Mouse (Mus musculus) adrenal gland (tissue): Measurements from ENCODE around the gene Rtkn.

Experiments
- intact Hi-C: fragments of 180-260 bp; cut with DNase I; formaldehyde crosslinking; loops from one replicate; pipeline ENCODE4 v1.15.1; 2025

Gene Rtkn

DNA sequence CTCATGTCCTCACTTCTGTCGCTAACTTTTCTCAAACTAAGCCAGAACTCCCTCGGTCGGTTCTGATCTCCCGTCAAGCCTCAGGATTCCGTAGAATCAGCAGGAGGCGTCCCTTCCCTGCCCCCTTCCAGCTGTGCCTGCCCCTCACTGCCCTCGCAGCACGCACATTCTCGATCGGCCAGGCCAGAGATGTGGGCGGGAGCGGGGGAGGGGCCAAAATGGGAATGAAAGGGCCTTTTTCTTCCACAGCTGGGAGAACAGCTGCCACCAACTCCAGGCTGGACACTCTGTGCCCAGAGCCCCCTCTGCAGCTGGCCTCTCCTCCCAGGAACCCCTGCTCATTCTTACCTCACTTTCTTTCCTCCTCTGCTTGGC lies 2.3 kb downstream of the Rtkn start:
- intact Hi-C loops = no loop called here

DNA sequence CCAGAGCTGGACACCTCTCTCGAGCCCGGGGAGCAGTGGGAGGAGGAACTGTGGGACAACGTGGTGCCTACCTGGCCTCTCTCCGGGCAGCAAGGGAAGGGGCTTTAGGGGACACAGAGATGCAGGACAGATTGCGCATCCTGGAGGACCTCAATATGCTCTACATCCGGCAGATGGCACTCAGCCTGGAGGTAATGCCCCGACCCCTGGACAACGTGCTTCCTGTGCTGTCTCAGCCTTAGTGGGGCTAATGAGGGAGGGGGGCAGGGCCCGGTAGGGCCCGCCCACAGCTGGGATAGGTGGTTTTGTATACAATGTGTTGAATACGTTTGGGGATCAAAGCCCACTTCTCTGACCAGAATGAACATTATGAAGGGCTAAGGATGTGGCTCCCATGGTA lies 2.8 kb downstream of the Rtkn start:
- intact Hi-C loops = no loop called here

DNA sequence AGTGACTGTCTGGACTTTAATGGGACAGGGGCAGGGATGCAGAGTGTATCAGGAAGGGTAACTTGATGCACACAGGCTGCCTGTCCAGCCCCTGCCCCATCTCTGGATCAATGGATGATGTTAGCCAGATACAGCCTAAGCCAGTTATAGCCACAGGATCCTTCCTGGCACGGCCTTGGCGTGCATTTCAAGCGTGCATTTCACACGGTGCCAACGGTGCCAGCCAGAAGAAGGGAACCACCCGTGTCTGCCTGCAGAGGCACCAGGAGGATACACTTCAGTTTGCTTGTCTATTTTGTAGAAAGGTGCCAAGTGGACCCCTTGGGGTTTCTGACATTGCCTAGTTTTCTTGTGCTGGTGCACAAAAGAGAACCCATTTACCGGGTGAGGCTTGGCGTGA lies 4.8 kb downstream of the Rtkn start:
- intact Hi-C loops = no loop called here

DNA sequence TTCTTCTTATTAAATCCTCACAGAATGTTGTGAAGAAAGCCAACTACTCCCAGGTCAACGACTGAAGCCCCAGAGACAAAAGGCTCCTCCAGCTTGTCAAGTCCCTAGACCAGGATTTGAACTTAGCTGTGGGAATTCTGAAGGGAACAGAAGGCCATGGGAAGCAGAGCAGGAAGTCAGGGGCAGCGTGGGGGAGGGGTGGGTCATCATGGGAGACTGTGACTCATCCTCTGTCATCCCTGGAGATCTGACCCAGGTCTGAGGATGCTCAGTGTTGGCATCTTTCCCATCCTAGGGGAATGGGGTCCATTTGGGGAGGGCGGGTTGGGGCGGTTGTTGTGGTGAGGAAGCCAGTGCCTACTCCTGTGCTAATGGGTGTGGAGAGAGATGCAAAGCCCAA lies 6.4 kb downstream of the Rtkn start:
- intact Hi-C loops = no loop called here

DNA sequence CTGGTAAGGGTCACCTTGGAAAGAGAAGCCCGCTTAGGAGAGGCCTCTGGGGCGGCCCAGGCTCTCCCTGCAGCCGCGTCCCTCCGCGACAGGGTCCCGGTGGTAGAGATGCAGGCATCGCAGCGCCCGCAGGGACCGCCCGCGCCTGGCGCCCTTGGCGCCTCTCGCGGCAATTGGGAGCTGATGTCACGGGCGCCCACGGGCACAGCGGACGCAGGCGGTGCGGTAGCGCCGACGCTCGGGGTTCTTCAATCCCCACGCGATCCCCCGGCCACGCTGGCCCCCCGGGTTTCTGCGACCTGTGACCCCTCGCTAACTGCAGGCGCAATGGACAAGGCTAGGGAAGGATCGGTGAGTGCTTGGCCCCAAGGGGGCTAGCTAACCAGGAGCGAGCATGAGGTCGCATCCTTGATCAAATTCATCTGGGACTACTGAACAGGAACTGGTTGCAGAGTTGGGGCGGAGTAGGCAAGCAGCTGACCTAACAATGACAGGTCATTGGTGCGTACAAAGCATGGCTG lies 7.0 kb downstream of the Rtkn start:
- intact Hi-C loops = no loop called here

DNA sequence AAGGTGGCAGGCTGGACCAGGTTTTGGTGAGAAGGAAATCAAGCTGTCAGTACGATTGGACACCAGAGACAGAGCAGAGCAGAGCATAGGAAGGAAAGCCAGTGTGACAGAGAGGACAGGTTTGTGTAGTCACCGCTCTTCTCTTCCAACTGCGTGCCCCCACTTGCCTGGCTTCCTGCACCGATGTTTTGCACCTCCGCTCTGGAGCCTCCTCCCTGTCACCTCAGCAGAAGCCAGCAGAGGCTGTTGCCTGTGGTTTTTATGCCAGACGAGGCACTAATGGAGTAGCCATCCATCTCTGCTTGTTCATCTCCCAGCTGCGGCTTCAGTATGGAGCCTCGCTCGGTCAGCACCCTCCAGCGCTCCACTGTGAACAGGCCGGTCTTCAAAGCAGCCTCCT lies 7.6 kb downstream of the Rtkn start:
- intact Hi-C loops = no loop called here

DNA sequence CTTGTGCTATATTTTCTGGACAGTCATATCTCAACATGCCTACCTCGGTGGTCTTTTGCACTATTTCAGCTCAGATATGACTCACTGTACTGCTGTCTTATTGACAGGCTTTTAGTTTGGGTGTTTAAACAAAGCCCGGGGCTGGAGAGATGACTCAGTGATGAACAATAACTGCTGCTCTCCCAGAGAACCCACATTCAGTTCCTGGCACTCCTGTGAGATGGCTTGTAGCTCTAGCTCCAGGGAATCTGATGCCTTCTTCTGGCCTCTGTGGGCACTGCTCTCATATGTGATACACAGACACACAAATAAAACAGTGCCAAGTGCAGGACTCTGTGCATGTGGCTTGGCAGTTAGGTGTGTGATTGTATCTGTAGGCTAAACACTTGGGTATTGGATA lies 9.9 kb downstream of the Rtkn start:
- intact Hi-C loops = no loop called here

DNA sequence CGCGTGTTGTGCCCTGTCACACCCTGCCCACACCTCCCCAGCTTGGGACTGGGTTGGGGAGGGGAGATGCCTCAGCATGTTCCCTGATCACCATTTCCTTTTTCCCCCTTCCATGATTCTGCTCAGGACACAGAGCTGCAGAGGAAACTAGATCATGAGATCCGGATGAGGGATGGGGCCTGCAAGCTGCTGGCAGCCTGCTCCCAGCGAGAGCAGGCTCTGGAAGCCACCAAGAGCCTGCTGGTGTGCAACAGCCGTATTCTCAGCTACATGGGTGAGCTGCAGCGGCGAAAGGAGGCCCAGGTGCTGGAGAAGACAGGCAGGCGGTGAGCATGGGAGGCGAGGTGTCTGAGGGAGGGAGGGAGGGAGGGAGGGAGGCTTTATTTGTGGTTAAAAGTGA lies 10.5 kb downstream of the Rtkn start:
- intact Hi-C loops = no loop called here

DNA sequence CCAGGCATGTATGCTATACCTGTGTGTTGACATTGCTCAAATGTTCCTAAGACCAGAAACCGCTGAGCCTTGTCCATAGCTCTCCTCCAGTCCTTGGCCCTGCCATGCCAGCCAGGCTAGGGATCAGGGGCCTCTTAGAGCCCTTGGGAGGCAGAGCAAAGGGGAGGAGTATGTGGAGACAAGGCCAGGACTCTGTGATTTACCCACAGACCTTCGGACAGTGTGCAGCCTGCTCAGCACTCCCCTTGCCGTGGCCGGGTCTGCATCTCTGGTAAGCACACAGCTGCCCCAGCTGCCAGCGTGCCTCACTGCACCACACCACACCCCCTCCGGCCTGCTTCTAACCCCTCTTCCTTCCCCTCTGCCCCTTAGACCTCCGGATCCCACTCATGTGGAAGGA lies 12.0 kb downstream of the Rtkn start:
- intact Hi-C loops = no loop called here

DNA sequence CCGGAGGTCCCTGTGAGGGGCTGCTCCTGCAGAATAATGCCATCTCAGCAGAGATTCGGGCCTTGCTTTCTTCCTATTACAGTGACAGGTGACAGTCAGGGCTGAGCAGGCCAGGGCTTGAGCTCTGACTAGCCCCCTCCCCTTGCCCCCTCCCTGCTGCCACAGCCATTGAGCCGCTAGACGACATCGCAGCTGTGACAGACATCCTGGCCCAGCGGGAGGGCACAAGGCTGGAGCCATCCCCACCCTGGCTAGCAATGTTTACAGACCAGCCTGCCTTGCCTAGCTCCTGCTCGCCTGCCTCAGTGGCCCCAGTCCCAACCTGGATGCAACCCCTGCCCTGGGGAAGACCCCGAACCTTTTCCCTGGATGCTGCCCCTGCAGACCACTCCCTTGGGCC lies 16.5 kb downstream of the Rtkn start:
- intact Hi-C loops = no loop called here

DNA sequence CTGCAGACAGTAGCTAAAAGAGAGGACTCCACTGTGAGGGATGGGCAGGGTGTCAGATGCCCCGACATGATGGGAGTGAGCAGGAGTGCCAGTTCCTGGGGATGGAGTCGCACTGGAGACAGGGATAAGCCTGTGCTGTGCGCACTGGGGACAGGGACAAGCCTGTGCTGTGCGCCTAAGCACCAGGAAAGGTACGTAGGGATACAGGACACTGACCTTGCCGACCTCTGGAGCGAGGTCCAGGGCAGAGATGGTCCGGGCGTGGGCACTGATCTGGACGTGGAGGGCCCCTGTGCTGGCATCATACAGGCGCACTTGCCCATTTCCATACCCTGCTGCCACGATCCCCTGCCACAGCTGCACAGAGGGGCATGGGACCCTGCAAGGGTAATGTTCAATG lies 17.8 kb downstream of the Rtkn start:
- intact Hi-C loops = no loop called here

DNA sequence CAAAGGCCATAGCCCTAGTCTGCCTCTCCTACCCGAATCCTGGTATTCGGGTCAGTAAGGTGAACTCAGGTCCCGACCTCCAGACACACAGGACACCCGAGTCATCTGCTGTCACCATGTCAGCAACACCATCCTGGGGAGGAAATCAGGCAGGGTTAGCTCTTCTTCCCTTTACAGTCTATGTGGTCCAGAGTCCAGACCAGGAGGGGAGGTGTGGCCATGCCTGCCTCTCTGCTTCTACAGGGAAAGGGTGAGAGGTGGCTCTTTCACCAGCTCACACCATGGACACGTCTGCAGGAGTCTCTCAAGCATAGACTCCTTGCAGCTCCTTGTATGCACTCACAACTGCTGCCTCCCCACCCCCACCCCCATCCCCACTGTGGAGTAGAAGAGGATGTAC lies 18.2 kb downstream of the Rtkn start:
- intact Hi-C loops = no loop called here

DNA sequence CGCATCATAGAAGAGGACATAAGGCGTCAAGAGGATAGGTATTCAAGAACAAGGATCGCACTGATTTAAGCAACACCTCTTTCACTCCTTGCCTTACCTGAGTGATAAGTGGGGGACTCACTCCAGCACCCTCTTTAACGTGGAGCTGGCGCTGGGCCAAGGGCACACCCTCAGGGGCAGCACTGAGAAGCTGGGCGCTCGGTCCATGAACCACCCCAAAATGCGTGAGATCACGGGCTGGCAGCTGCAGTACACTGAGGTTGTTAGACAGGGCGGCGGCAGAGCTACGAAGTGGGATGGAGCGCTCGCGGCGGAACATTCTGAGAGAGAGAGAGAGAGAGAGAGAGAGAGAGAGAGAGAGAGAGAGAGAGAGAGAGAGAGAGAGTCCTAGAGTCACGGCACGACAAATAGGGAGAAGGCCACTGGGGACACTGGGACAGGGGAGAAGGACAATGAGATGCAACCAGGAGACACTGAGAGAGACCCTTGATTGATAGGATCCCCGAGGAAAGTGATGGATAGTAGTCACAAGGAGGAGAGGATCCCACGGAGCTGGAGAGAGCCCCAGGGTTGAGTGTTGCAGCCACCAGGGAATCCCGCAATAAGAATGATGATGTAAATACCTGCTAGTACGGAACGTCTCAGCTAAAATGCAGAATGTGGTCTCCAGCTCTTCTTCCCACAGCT lies 20.4 kb downstream of the Rtkn start:
- intact Hi-C loops = loop anchor here (5.0 kb wide), 1 partner anchor 33 kb away; the partner anchor contains the start of gene Wbp1

DNA sequence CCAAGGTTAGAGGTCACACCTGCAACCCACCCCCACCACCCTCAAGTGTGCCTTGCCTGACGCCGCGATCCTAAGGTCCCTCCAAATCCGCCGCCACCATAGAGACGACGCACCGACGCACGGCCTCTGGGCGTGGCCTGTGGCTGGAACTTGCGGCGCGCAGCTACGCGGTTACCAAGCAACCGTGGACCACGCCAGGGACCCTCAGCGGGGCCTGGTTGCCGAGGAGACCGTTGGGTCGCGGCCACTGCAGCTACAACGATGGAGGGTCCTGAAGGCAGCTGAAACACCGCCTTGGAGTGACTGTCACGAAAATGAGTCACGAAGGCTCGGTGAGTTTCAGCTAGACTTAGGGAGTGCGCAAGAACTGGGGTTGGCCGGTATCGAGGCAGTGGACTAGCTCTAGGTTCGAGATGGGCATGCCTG lies 21.0 kb downstream of the Rtkn start, which contains the start of the genes Wdr54 and 1700003E16Rik:
Gene Wdr54 (minus strand): TSS at position 139 of the 426 bp plus-strand sequence.
Gene 1700003E16Rik (plus strand): TSS at position 146 of the 426 bp plus-strand sequence.
- intact Hi-C loops = loop anchor here (5.0 kb wide), 1 partner anchor 34 kb away; the partner anchor contains the start of gene Wbp1

DNA sequence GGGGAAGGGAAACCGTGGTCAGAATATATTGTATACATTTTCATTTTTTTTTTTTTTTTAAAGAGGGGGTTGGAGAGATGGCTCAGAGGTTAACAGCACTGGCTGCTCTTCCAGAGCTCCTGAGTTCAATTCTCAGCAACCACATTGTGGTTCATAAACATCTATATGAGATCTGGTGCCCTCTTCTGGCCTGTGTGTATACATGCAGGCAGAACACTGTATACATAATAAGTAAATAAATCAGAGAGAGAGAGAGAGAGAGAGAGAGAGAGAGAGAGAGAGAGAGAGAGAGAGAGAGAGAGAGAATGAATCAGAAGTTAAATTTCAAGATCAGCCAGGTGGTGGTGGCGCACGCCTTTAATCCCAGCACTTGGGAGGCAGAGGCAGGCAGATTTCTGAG lies 24.2 kb downstream of the Rtkn start:
- intact Hi-C loops = loop anchor here (2.0 to 5.0 kb wide), 2 partner anchors 37 to 161 kb away; partner anchors contain the start of gene Wbp1

DNA sequence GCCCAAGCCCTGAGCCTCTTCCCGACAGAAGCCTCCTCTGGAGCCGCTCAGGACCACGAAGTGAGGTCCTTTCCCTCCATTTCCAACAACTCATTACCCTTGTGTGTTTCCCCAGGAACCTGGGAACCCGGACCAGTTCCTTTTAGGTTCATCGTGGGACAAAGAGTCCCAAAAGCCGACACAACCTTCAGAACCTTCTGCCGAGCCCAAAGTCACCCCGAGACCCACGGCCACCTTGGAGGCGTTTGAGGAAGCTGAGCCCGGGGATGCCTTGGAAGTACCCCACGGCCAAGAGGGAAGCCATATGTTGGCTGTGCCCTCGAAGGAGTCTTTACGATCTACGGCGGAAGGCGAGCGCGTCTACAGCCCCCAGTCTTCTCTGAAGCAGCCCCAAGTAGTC lies 26.2 kb downstream of the Rtkn start:
- intact Hi-C loops = loop anchor here (5.0 kb wide), 2 partner anchors 106 to 121 kb away; no protein-coding TSS in a partner anchor

DNA sequence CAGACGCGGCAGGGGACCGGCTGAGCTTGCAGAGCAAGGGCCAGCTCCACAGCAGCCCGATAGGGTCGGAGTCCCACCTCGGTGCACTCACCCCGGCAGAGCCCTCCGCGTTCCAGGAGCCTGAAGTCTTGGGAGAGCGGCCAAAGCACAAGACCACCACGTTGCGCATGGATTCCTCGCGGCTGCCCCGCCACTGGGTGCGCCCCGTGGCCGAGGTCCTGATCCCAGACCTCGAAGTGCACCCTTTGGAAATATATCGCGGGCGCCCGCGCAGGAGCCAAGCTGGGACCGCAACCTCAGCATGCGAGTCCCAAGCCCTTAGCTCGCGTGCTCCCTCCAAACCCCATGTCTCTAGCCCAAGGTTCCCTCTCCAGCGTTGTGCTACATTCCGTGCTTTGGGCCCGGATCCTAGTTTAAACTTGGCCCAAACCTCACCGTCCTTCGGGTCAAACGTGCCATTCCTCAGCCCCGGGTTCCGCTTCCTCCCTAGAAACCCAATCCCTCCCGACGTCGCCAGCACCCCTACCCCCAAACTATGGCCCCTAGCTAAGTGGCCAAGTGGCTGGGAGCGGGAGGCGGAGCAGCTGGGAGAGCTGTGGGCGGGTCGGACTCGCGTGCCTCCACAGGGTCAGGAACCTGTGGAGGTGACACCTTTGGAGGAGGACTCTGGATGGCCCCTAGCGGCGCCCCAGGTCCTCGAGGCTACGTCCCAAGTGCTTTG lies 26.8 kb downstream of the Rtkn start:
- intact Hi-C loops = loop anchor here (5.0 kb wide), 2 partner anchors 105 to 120 kb away; no protein-coding TSS in a partner anchor

DNA sequence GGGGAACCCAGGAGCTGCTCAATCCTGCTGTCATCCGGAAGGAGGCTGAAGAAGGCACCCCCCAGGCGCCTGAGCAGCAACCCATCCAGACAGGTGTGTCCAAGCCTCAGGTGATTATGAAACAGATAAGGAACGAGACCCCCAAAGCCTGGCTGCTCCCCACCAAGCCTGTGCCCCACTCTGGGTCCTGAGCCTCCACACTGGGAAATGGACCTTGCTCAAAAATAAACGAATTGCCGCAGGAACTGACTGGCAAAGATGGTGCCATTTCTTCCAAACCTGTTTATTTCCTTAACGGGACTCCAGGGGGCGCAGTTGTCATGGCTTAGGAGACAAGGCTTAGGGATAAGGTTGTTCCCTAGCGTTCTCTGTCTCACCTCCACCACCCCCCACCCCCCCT lies 27.4 kb downstream of the Rtkn start:
- intact Hi-C loops = loop anchor here (5.0 kb wide), 2 partner anchors 105 to 120 kb away; no protein-coding TSS in a partner anchor

DNA sequence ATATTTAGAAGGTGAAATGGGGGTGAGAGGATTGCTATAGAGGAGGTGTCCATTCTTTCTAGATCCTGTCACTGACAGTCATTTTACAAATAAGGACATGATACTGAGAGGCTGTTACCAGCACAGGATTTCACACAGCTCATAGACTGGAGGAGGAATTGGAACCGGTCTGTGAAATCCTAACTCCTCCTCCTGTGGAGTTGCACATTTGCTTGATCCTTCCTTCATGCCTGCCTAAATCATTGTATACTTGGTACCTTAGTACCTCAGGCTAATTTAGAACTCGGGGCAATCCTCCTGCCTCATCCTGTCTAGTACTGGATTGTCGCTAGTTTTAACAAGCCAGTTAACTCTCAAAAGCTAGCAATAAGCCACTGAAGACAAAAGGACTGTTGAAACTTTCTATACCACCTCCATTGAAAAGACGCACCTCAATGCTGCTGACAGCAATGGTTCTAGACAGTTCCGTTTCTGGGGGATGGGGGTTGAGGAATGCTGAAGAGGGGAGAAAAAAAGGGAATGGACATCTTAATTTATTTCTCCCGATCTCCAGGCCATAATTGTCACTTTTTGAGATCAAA lies 29.9 kb downstream of the Rtkn start:
- intact Hi-C loops = loop anchor here (5.0 kb wide), 1 partner anchor 37 kb away; no protein-coding TSS in a partner anchor

DNA sequence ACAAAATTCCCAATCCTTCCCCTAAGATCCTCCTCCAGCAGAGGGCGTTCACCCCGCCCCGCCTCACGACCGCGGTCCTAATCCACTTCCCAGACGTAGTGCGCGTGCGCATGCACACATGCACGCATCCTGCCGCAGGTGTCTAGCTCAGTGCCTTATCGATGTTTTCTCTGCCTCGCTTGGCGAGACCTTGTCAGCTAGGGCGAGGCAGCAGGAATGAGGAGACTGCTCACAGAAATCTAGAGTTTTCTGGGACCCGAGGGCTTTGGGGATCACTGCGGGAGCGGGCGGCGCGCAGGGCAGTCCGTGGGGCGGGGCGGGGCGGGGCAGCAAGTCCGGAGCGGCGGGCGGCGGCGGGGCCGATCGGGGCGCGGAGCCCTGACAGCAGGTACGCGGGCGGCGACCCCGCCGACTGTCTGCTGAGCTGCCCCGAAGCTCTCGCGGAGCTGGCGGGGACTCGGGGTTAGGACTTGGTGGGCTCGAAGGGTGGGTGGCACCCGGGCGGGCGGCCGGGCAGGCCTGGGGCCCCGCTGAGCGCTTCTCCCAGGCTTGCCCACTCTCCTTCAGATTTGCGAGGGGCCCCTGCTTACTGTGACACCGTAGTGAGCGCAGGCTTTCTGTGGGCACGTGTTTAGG lies 30.5 kb downstream of the Rtkn start, which contains the start of gene Dctn1:
Gene Dctn1 (plus strand): TSS at position 314 of the 636 bp plus-strand sequence.
- intact Hi-C loops = loop anchor here (5.0 kb wide), 1 partner anchor 37 kb away; no protein-coding TSS in a partner anchor

DNA sequence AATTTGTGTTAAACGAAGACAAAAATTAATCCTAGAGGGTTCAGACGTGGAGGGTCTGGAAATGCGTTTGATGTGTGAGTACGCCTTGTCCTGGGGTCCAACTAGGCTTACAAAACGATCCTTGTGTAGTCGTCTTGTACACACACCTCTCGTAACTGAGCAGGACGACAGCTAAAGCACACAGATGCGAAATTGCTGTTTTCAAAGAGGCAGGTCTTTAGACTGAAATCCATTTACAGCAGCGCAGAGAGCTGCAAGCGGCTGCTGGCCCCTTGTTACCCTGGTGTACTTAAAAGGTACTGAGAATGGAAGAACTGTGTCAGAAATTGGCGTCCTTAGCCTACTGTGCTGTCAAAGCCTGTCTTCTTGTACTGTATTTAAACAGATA lies 31.0 kb downstream of the Rtkn start:
- intact Hi-C loops = loop anchor here (5.0 kb wide), 1 partner anchor 36 kb away; no protein-coding TSS in a partner anchor
